Mouse (Mus musculus) heart, embryonic 10.5 days (tissue): ENCODE measurements around the gene Srsf2. TPM values are rescaled to one million over a fixed set of nuclear protein-coding genes. Genes with fewer than 3 reads are reported as not detected.

ENCODE experiments used
- DNase-seq: peaks from one replicate; pipeline ENCODE4 v3.0.0-alpha.2; 2017; ENCODE audit warnings: low spot score
- H3K27ac ChIP-seq: fragments of 300-500 bp; sonication (generic); 2 replicates; pipeline ENCODE4 v1.5.1; 2016; ENCODE audit warnings: mild to moderate bottlenecking
- H3K27me3 ChIP-seq: fragments of 300-500 bp; sonication (generic); 2 replicates; pipeline ENCODE4 v1.6.1; 2016; ENCODE audit warnings: mild to moderate bottlenecking; ENCODE audit not compliant: poor library complexity, insufficient read depth, severe bottlenecking
- H3K36me3 ChIP-seq: fragments of 300-500 bp; sonication (generic); 2 replicates; pipeline ENCODE4 v1.6.1; 2016; ENCODE audit warnings: mild to moderate bottlenecking, moderate library complexity
- H3K4me1 ChIP-seq: fragments of 300-500 bp; sonication (generic); 2 replicates; pipeline ENCODE4 v1.6.1; 2016; ENCODE audit warnings: mild to moderate bottlenecking
- H3K4me3 ChIP-seq: fragments of 300-500 bp; sonication (generic); 2 replicates; pipeline ENCODE4 v1.5.1; 2016; ENCODE audit warnings: mild to moderate bottlenecking, moderate library complexity
- H3K9me3 ChIP-seq: fragments of 300-500 bp; sonication (generic); 2 replicates; pipeline ENCODE4 v1.6.1; 2016; ENCODE audit warnings: mild to moderate bottlenecking, moderate library complexity
- WGBS: fragments of 180-500 bp; shearing (Covaris S2); methylation state at CpG from one replicate; pipeline ENCODE4 v1.1.7; 2016; 5-methylcytosine and 5-hydroxymethylcytosine counted together
- polyA plus RNA-seq: library from polyadenylated mRNA; unstranded; fragments of >200 nt; fragmentation: Nextera tagmentation; extraction: Ambion mirVana; gene quantifications from 2 replicates; pipeline ENCODE4 v1.2.1, GENCODE M21; 2016

Gene Srsf2
- polyA plus RNA-seq, 1 experiment from 2014 or later = 728 TPM

DNA sequence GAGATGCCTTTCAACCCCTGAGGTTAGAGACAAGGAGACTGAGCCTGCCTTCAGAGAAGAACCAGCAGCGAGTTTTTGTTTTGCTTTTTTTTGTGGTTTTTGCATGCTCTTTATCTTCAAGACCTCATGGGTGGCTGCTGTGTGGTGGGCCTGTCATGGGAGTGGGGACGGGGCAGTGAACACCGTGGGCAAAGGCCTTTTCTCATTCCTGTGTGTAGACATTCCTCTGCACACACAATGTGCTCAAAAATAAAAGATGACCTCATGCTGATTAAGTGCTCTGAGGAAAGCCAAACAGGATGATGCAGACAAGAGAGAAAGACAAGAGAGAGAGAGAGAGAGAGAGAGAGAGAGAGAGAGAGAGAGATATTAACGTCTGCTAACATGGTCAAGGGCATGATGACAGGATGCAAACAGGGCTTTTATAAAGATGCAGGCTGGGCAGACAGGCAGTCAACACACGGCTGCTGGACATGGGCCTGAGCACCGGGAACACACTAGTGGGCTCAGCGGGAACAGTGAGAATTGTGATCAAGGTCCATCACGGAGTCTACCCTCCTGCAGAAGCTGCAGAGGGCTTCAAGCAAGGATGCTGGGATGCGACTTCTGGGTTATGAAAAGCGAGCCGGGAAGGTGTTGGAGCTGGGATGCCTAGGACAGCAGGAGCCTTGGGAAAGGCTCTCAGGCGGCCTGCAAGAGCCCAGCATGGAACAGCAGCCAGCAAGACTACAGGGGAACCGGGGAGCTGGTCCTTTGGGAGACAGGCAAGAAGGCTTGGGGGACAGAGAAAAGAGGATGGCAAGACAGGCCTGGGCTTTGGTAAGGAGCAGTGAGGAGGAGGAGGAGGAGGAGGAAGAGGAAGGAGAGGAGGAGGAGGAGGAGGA lies 31.6 kb downstream of the Srsf2 start:
- Histone ChIP-seq H3K9me3 (no peaks in the 10 kb centered on the region), H3K27ac (peak overlapping the region; percentile 83), H3K4me3 (peak overlapping the region; percentile 27; the same call in 1 of the 2 replicates), H3K36me3 (peaks cover 2% of the 10 kb centered on the region; the same call in 1 of the 2 replicates), H3K4me1 (peaks cover 70% of the 10 kb centered on the region), H3K27me3 (peaks cover 7% of the 10 kb centered on the region; the same call in 1 of the 2 replicates)
- DNase-seq = no peak
- WGBS = 40% methylated on average over 13 of the region's 13 CpGs

DNA sequence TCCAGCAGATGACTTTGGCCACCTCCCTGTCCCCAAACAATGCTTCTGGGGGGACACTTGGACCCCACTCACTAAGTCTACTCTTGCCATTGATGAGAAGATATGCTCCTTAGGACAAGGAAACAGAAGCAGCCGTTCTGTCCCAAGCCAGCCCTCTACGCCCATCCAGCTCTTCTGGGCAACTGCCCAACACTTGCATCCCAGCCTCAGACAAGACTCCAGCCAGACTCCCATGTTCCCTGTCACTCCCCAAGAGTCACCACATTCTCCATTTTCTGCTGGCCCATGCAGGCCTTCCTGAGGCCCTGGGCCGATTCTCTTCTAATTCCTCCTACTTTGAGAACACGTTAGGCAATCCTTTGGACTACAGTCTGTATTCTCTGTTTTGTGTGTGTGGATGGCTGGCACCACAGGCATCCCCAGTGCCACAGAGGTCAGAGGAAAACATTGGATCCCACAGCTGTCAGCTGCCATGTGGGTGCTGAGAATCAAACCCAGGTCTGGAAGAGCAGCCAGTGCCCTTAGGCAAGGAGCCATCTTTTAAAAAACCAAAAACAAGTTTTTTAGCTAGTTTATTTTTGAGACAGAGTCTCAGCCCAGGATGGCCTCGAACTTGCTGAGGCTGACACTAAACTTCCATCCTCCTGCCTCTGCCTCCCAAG lies 32.8 kb downstream of the Srsf2 start:
- WGBS = 85% methylated on average over 5 of the region's 5 CpGs
- H3K27ac ChIP-seq = peak overlapping the region; percentile 83
- DNase-seq = no peak
- H3K4me3 ChIP-seq = no peak overlapping the region
- no peaks in the 10 kb centered on the region for H3K9me3 ChIP-seq
- peaks cover 69% of the 10 kb centered on the region for H3K4me1 ChIP-seq
- peaks cover 2% of the 10 kb centered on the region; the same call in 1 of the 2 replicates for H3K36me3 ChIP-seq
- H3K27me3 ChIP-seq = no peaks in the 10 kb centered on the region

DNA sequence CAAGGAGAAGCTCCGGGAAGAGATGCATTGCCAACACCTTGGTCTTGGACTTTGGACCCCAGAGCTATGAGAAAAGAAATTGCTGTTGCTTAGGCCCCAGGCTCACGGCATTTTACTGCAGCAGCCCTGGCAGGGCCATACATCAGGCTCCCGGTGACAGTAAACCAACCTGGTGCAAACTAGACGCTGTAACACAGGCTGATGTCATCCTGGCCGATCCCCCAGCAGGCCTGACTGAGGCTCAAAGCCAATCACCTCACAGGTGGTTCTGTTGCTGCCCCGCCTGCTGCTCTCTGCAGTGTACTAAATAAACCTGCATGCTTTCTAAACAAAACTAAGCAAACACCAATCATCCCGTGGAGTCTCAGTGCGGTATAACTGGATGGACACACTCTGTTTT lies 34.2 kb downstream of the Srsf2 start:
- no peak overlapping the region; the same call in 1 of the 2 replicates for H3K27ac ChIP-seq
- H3K4me1 ChIP-seq = peaks cover 80% of the 10 kb centered on the region
- H3K9me3 ChIP-seq = no peaks in the 10 kb centered on the region
- H3K4me3 ChIP-seq = no peak overlapping the region
- peaks cover under 1% of the 10 kb centered on the region; the same call in 1 of the 2 replicates for H3K36me3 ChIP-seq
- 64% methylated on average over 8 of the region's 8 CpGs for WGBS
- H3K27me3 ChIP-seq = no peaks in the 10 kb centered on the region
- no peak for DNase-seq

DNA sequence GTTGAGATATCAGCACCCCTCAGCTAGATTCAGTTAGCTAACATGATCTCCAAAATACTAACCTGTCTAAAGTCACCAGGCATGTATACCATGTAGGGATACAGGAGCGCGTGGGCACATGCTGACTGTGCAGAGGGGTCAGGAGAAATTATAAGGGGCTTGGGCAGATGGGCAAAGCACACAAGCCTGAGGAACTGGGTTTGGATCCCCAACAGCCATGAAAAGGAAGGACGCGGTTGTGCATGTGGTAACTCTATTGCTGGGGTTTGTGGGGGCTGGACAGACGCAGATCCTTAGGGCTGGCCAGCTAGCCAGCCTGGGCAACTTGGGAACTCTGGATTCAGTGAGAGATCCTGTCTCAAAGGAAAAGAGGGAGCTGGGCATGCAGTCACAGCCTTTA lies 35.3 kb downstream of the Srsf2 start:
- Histone ChIP-seq H3K4me3 (no peak overlapping the region), H3K27me3 (no peaks in the 10 kb centered on the region), H3K4me1 (peaks cover 90% of the 10 kb centered on the region), H3K27ac (no peak overlapping the region), H3K9me3 (no peaks in the 10 kb centered on the region), H3K36me3 (no peaks in the 10 kb centered on the region)
- DNase-seq = no peak
- 92% methylated on average over 5 of the region's 5 CpGs for WGBS

DNA sequence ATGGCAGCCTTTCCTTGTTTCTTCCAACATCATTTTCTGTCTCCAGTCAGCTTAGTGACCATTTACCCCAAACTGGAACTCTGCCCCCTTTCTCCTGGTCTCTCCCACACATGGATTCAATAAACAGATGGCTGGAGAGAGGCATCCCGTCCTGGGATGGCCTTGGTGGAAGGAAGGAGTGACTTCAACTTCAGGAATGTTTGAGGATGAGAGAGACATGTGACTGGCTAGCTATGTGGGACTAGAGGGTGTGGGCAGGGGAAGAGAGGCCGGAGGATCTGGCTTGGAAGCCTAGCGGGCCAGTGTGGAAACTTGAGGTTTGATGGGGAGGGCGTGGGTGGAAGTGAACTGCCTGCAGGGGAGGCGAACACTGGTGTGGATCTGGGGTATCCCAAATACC lies 36.1 kb downstream of the Srsf2 start:
- Histone ChIP-seq H3K27me3 (no peaks in the 10 kb centered on the region), H3K36me3 (no peaks in the 10 kb centered on the region), H3K9me3 (no peaks in the 10 kb centered on the region), H3K4me1 (peaks cover 89% of the 10 kb centered on the region), H3K4me3 (no peak overlapping the region), H3K27ac (0 out of 2 replicates have a peak overlapping the region, but pooled peaks have one; percentile 37)
- WGBS = 55% methylated on average over 5 of the region's 5 CpGs
- DNase-seq = no peak

DNA sequence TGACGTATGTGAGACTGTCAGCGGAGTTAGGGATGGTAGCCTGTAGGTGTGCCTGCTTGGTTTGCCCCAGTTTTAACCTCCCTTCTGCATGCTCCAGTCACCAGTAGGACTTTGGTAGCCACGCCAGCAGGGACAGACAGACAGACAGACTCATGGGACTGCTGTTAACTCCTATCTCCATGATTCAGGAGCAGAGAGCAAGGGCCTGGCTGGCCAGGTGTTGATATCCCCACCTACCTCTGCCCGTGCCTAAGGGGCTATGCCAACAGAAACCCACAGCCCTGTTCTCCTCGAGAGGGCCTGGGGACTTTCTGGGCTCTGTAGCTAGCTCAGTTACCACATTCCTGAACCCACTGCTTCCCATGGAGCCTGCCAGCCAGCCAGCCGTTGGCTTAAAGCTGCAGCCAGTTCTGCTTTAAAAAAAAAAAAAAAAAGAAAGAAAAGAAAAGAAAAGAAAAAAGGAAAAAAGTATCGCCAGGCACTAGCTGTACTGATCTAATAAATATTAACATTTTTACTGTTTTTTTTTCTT lies 37.9 kb downstream of the Srsf2 start:
- Histone ChIP-seq H3K9me3 (no peaks in the 10 kb centered on the region), H3K4me3 (peak overlapping the region; percentile 33; the same call in 1 of the 2 replicates), H3K36me3 (0 out of 2 replicates have a peak, but pooled peaks cover 4% of the 10 kb centered on the region), H3K27ac (peak overlapping the region; percentile 81), H3K27me3 (peaks cover 12% of the 10 kb centered on the region), H3K4me1 (peaks cover 81% of the 10 kb centered on the region)
- no peak for DNase-seq
- 22% methylated on average over 7 of the region's 7 CpGs for WGBS

DNA sequence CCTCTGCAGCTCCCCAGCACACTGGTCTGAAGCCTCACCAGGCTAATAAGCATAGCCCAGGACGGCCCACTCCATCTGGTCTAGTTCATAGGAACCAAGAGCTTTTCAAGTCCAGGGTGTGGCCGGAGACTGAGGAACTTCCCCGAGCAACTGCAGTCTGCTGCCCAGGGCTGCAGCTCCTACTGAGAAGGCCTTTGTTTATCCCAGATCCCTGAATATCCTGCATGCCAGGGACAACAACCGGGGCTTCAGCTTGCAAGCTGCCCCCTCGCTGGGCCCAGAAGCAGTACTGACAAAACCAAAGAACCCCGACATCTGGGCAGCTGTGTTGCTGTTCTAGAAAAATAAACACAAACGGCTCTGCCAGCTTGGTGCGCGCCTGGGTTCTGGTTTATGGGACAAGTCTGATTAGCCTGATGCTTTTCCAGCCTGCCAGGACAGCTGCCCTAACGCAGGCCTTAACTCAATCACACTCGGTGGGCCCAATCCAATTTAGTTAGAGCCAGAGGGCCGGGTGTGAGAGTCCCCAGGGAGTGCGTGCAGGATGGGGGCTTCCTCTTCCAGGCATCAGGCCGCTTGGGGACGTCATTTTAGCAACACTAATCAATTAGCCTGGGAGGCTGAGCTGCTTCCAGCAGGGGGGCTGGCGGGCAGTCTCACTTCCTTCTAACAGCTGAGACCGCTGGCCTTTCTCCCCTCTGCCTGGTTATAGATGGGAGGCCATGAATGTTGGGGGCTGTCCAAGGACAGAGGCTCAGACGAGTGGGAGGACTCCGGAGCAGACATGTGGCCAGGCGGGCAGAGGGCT lies 38.6 kb downstream of the Srsf2 start:
- Histone ChIP-seq H3K36me3 (peaks cover 7% of the 10 kb centered on the region; the same call in 1 of the 2 replicates), H3K27ac (peak overlapping the region; percentile 81), H3K27me3 (peaks cover 12% of the 10 kb centered on the region), H3K9me3 (no peaks in the 10 kb centered on the region), H3K4me3 (peak overlapping the region; percentile 33; the same call in 1 of the 2 replicates), H3K4me1 (peaks cover 75% of the 10 kb centered on the region)
- DNase-seq = no peak
- 16% methylated on average over 20 of the region's 20 CpGs for WGBS

DNA sequence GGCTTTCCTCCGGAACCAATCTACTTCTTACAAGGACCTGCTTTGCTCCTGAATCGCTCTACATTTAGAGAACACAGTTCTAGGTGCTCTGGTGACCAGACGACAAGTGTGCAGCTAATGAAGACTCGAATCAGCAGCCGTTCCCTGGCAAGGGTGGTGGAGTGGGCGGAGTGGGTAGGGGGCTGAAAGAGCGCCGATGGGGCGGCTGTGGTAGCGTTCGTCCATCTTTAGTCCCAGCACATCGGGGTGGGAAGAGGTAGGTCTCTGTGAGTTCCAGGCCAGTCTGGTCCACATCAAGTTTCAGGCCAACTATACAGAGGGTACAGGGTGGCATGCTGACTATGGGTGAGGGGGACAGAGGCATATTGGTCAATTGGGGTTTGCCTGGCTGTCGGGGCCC lies 39.3 kb downstream of the Srsf2 start:
- H3K4me3 ChIP-seq = no peak overlapping the region
- H3K4me1 ChIP-seq = peaks cover 73% of the 10 kb centered on the region
- peaks cover 7% of the 10 kb centered on the region; the same call in 1 of the 2 replicates for H3K36me3 ChIP-seq
- DNase-seq = no peak
- WGBS = 75% methylated on average over 13 of the region's 13 CpGs
- peak overlapping the region; percentile 81 for H3K27ac ChIP-seq
- peaks cover 12% of the 10 kb centered on the region for H3K27me3 ChIP-seq
- no peaks in the 10 kb centered on the region for H3K9me3 ChIP-seq

DNA sequence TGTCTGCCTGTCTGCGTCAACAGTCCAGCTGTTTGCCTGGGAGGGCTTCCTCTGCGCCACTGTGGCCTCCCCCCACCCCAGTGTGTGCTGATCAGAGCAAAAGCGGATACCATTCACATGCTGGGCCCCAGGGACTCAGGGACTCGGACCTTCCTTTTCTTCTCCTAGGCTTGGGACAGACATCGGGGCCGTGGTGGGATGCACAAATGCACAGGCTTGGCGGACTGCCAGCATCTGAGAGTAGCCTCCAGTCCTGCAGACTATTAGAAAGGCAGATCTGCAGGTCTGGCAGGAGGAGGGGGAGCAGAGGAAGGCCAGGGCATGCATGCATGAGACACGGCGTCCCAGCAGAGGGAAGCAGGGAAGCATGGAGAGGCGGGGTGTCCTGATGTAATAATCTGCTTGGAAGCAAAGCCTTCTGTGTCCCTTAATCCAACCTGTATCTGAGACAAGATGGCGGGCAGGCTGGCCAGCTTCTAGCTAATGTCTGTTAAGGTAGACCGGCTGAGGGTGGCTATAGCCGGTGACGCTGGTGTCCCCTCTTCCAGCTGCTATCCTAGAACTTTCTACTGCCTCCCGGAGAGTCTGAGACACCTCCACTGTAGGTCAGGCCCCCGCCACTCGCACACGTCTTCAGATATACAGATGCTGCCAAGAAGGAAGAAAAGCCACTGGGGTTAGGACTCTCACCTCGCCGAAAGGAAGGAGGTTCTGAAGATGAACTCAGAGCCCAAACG lies 39.9 kb downstream of the Srsf2 start:
- Histone ChIP-seq H3K27me3 (peaks cover 12% of the 10 kb centered on the region), H3K4me3 (peak overlapping the region; percentile 29; the same call in 1 of the 2 replicates), H3K36me3 (peaks cover 7% of the 10 kb centered on the region; the same call in 1 of the 2 replicates), H3K9me3 (no peaks in the 10 kb centered on the region), H3K27ac (peak overlapping the region; percentile 81), H3K4me1 (peaks cover 75% of the 10 kb centered on the region)
- WGBS = 45% methylated on average over 21 of the region's 21 CpGs
- no peak for DNase-seq

DNA sequence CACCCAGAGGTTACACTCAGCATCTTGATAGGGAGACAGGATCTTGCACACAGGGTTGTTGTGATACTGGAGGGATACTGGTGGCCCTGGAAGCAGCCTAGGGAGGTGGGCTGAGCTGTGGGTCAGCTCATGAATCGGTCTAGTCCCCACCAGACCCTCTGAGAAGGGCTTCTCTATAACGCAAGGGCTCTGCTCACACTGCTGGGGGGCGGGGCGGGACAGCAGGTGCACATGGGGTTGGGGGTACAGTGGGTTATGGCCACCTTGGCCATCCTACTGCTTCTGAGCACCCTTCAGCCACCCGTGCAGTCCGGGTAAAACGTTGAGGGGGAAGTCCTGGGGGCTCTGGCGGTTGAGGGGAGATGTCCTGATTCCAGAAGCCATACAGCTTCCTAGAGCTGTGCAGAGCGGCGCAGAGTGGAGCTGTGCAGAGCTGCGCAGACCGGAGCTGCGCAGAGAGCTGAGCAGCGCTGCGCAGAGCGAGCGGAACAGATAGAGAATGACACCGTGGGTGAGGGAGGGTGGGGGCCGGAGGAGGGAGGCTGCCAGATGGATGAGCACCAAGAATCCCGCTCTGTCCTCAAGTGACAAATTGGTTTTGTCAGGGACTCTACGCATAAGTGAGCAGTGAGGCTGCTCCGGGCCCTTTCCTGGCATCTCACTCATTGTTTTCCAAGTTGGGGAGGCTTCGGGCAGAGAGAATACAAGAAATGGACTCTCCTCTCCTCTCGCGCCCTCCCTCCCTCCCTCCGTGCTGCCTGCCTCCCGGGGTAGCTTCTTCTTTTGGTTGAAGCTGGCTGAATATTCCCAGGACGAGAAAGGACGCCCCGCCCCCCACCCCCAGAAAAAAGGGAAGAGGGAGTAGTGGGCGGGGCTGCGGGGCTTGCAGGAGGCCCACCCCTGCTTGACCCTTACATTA lies 41.7 kb downstream of the Srsf2 start:
- Histone ChIP-seq H3K4me1 (peaks cover 66% of the 10 kb centered on the region), H3K27me3 (peaks cover 12% of the 10 kb centered on the region), H3K27ac (peak overlapping the region; percentile 76), H3K36me3 (peaks cover 7% of the 10 kb centered on the region; the same call in 1 of the 2 replicates), H3K4me3 (peak overlapping the region; percentile 61), H3K9me3 (no peaks in the 10 kb centered on the region)
- DNase-seq = no peak
- 9% methylated on average over 31 of the region's 32 CpGs for WGBS

DNA sequence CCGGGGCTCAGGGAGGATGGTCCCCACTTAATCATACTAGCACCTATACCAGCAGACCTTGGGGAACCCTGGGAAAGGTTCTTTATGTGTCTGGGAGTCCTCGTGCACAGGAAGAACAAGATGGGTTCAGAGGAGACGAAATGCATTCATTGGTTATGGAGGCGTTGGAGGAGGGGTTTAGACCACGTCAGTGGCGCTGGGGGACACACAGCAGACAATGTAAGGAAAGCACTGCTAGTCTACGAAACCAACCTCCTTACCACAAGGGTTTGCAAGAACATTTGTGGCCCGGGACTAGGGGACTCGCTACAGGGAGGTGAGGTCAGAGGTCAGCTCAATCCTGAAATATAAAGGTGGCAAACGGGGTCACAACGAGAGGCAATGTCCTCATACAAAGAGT lies 42.4 kb downstream of the Srsf2 start:
- H3K4me1 ChIP-seq = peaks cover 60% of the 10 kb centered on the region
- peaks cover 7% of the 10 kb centered on the region; the same call in 1 of the 2 replicates for H3K36me3 ChIP-seq
- no peak for DNase-seq
- peaks cover 12% of the 10 kb centered on the region for H3K27me3 ChIP-seq
- no peak overlapping the region for H3K4me3 ChIP-seq
- WGBS = 77% methylated on average over 11 of the region's 11 CpGs
- H3K9me3 ChIP-seq = no peaks in the 10 kb centered on the region
- no peak overlapping the region for H3K27ac ChIP-seq
